Mouse (Mus musculus) spleen, adult 2 months (tissue): Measurements from ENCODE around the gene E4f1.

ENCODE experiments used
- CTCF ChIP-seq: fragments of 200-500 bp; IDR thresholded peaks from 2 replicates; pipeline ENCODE4 v1.5.1; 2011; ENCODE audit warnings: mild to moderate bottlenecking, inconsistent platforms; ENCODE audit not compliant: insufficient read depth, insufficient read length, insufficient replicate concordance; ENCODE audit errors: extremely low read depth
- POLR2A ChIP-seq: fragments of 200-500 bp; IDR thresholded peaks from 2 replicates; pipeline ENCODE4 v1.6.1; 2011; ENCODE audit warnings: low read depth, low read length, inconsistent platforms

DNA sequence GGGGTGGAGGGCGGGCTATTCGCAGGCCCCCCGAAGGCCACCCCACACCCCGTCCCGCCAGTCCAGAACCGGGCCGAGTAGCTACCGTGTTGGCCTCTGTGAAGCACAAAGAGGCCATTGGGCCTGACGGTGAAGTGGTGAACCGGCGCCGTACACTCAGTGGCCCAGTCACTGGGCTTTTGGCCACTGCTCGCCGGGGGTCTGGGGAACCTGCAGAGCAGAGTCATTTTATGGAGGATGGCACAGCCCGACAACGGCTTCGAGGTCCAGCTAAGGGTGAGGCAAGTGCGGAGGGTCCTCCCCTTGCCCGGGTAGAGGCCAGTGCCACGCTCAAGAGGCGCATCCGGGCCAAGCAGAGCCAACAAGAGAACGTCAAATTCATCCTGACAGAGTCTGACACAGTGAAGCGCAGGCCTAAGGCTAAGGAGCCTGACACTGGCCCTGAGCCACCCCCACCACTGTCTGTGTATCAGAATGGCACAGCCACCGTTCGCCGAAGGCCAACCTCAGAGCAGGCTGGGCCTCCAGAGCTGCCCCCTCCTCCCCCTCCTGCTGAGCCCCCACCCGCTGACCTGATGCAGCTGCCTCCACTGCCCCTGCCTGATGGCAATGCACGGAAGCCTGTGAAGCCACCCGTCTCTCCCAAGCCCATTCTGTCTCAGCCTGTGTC is 35.3 kb upstream of the E4f1 start:
- TF ChIP-seq CTCF (no peak), POLR2A (no peak)
